Mouse (Mus musculus) lung, postnatal 4 days (tissue): ENCODE data around the gene Axdnd1.
"Not testable (repeated sequence)": the region's sequence is repeated elsewhere in the genome, so short reads cannot be mapped to it uniquely, and the experiment has no call there.

Experiments used
- DNase-seq, 2 experiments: peaks; one replicate each; pipeline ENCODE4 v3.0.0; 2021

The Axdnd1 gene

DNA sequence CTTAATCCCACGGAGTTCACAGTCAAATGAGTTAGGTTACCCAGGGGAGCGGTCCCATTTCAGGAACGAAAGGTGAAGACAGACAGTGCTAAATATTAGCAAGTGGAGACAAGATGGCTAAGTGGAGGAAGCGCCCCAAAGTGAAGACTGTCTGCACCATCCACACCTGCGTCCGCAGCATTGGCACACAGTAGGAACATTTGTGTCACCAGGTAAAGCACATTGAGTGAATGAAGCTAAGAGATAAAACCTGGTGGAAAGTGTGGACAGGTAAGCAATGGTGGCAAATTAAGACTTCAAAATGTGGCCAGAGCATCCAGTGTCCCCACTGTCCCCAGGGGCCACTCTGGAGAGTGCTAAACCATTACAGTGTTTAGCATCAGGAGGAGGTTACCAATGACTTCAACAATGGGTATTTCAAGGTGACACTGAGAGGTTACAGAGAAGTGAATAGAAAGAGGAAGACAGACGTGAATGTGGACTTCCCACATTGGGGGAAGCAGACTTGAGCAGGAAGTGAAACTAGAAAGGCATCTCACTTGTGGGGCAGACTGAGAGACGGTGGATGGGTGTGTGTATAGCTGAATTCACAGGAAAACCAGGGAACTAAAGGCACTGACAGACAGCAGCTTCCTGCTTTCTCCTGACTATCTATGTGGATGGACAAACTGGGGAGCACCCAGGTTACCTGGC, 16.2 kb upstream of the Axdnd1 start:
- DNase-seq: no peak

- no peak for DNase-seq
Observed at GRCm38 (mm10) chr1:156433497-156433896, 12.5 kb upstream of the Axdnd1 start.

GRCm38 (mm10) chr1:156432498-156432897, 11.5 kb upstream of the Axdnd1 start:
- no peak for DNase-seq

DNA sequence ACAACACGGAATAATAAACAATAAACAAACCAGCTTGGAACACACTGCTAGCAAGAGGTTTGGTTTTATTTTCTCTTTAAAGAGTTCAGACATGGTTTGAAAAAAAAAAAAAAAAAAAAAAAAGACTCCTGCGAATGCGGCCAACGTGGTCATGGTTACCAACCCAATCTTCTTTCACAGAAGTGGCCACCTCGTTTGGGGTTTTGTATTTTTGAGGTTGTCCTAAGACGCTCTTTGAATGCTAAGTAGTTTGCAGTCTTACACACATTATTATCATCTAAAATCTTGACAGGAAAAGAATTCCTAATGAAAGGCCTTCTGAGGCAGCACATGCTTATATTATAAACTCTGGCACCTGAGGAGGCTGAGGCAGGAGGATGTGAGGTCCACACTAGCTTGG, 7.5 kb upstream of the Axdnd1 start:
- DNase-seq: no peak

DNA sequence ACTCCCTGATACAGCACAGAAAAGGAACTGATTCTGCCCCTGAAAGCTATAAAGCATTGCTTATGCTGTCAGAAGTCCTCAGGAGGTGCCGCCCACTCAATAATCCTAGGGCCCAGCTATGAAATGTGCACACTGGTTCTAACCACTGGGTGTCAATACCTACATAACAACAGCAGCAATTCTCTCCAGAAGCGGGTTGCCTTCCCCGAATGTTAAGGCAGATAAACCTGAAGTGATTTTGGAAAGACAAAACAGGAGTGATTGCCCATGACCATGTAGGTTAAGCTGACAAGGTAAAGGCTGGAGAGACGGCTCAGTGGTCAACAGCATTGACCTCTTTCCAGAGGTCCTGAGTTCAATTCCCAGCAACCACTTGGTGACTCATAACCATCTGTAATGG, 4.8 kb upstream of the Axdnd1 start:
- DNase-seq: no peak

GRCm38 (mm10) chr1:156424054-156424453, 3.1 kb upstream of the Axdnd1 start:
- DNase-seq: no peak

DNA sequence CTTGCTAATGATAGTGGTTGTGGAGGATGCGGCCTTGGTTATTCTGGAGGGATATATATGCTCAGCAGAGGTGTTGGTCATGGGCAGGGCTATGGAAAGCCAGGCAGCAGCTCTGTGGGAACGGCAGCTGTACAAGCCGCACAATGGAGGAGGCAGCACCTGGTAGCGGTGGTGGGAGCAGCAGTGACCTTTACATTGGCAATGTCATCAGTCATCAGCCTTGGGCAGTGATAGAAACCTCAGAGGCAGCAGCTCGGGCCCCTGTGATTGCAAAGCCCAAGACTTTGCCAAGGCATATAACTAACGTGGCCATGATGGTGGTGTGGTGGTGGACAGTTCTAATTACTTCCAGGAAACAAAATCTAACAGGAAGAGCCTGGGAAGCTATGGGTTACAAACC, 2.5 kb upstream of the Axdnd1 start:
- DNase-seq: no peak

- no peak for DNase-seq
Observed at GRCm38 (mm10) chr1:156422856-156423255, 1.9 kb upstream of the Axdnd1 start.

DNA sequence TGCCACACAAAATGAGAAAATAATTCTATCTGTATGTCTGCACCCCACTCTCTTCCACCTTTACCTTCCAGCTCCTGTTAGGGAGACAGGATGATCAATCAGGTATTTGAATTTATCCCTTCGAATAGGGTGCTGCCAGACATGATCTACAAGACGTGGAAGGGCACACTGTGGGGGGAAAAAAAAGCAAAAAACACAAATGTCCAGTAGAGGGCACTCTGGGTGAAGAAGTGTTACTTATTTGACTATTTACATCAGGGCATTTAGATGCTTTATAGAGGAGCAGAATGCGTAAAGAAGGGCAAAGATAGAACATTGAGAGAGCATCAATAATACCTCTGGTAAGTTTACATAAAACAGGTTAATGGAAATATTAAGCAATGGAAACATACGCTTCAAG, 2.8 kb downstream of the Axdnd1 start:
- peak in 1 of 2 experiments; percentile 51 for DNase-seq

GRCm38 (mm10) chr1:156408521-156408920, 12.4 kb downstream of the Axdnd1 start:
- no peak for DNase-seq

DNA sequence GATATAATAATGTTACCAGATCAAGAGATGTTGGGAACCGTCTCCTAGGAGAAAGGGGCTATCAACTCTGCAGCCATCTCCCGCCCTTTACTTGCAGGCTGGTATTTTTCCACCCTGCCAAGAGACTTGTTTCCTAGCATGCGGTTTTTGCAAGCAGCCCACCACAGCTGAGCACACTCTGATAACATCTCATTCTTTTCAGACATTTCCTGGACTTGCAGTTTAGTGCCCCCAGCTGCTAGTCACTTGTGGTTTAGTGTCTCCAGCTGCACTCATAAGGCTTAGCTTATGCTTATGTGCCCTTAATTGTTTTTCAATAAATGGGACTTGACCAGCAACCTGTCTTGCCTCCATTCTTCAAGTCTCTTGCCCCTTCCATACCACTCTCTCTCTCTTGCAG, 13.0 kb downstream of the Axdnd1 start:
- peak in 1 of 2 experiments; percentile 56 for DNase-seq

DNA sequence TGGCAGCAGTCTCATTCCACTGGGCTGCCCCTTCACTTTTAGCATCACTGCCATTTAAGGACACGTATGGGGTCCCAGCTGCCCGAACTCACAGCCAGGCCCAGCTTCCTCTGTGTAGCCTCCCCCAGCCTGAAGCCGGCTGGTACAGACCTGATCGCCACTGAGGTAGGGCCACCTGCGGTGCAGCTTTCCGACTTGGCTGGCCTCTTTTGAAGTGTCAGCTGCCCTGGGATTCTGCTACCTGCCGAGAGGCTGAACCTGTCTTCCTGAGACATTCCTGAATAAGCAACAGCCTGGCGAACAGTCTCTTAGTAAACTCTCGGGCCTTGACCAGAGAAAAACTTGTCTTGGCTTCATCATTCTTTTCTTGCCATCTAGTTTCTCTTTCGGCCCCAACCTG, 17.7 kb downstream of the Axdnd1 start:
- DNase-seq: no peak

DNA sequence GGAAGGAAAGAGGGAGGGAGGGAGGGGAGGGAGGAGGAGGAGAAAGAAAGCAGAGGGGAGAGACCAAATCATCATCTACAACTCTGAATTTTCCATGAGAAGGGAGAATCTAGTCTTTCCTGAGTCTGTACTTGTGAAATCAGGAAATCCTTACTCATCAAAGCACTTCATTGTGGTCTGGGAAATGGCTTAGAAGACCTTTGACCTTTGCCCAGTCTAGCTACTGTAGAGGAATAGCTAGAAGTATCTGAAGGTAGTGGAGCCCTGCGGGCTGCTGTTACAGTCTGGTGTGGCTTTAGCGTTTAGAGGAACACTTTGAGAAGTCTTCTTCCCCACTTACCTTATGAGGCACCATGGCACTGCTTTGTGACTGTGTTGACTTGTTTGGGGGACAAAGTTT, 18.5 kb downstream of the Axdnd1 start:
- no peak for DNase-seq

GRCm38 (mm10) chr1:156400159-156400558, 20.8 kb downstream of the Axdnd1 start:
- not testable (repeated sequence) for DNase-seq

DNA sequence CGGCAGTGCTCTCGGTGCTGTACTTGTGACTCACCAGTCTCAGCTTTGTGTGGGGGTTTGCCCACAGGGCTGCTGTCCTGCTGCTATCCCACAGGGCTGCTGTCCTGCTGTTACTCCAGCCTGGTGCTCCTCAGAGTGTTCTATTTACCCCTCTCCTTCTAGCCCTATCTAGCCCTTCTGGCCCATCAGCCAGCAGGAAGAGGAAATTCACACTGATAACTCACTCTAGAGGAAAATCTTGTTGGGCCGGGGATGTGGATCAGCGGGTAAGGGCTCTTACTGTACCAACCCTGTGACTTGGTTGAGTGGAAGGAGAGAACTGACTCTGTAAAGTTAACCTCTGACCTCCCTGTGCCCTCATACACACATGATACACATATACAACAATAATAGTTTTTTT, 27.8 kb downstream of the Axdnd1 start:
- DNase-seq: no peak

DNA sequence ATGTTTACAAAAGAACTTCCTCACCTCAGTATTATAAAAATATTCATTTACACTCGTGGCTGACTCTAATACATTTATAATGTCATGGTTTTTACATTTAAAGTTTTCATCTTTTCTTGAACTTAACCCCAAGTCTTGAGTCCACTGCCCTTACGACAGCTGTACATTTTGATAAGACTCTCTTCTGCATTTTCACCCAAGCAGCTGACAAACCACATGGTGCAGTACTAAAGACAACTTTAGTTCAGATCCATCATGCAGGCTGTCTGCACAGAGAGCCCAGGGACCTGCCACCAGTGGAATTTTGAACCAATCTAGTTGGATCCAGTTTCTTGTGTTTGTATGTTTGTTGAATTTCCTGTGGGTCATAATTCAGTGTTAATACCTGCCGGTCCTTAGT, 34.1 kb downstream of the Axdnd1 start:
- no peak for DNase-seq

- DNase-seq: no peak
Observed at GRCm38 (mm10) chr1:156386232-156386631, 34.7 kb downstream of the Axdnd1 start.

DNA sequence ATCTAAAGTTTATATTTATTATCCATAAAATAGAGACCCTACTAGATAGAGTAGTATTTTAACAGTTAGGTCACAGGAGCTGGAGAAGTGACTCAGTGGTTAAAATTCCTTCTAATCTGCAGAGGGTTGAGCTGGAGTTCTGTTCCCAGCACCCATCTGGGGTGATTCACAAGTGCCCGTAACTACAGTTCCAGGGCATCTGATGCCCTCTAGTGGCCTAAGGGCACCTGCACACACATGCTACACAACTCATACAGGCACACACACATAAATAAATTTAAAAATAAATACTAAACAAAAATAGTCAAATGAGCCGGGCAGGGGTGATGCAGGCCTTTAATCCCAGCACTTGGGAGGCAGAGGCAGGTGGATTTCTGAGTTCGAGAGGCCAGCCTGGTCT, 39.7 kb downstream of the Axdnd1 start:
- DNase-seq: no peak

DNA sequence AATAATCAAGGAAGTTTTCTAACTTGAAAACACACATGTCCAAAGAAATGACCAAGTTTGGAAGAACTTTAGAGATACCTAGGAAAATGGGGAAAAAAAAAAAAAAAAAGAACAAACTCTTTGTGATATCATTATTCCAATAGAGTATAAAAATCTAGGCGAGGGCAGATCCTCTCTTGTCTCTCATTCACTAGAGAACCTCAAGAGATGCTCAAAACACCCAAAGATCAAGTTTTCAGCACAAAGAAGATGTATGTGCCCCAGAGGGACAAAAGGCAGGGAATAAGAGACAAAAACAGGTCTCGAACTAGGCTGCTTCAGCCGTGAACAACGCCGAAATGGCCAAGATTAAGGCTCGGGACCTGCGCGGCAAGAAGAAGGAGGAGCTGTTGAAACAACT, 55.2 kb downstream of the Axdnd1 start, which contains the start of gene Gm2000:
TSS of gene Gm2000 (plus strand) at position 301 of the 400 bp plus-strand sequence.
- DNase-seq: no peak

DNA sequence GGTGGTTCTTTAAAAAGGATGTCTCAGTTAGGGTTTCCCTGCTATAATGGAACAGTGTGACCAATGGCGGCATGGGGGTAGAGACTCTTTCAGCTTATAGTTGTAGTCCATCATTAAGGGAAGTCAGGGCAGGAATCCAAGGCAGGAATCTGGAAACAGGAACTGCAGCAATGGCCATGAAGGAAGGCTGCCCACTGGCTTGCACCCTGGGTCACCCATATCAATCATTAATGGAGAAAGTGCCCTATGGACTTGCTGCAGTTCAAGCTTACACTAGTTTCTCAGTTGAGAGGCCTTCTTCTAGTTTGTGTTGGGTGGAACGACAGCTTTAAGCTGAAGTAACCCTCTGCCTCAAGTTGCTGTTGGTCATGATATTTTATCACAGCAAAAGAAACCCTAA, 68.5 kb downstream of the Axdnd1 start:
- no peak for DNase-seq

DNA sequence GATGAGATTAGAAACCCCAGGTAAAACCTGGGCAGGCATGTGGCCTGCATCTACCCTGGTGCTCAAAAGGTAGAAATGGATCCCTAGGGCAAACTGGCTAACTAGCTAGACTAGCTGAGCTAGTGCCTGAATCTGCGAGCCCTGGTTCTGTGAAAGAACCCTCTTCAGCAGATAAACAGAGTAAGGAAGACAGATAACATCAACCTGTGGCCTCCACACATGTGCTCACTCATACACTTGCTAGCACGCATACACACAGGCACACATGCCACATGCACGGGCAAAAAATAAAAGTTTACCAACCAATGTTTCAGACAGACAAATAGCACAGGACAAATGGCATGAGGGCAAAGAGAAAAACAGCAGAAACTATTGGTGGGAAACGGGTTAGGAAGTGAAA, 70.5 kb downstream of the Axdnd1 start:
- DNase-seq: no peak

DNA sequence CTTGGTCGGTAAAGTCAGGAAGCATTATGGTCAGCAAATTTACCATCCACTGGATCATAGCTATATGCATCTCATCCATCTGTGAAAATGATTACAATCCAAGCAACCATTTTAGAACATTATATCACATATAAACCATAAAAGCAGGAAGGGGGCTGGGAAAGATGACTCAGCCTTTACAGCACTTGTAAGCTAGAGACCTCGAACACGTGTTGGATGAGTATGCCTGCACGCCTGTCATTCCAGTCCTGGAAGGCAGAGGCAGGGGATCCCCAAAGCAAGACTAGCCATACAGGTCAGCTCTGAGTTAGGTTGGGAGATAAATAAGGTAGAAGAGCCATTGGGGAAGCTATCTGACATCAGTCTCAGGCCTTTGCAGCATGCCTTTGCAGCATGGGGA, 71.9 kb downstream of the Axdnd1 start:
- no peak for DNase-seq

DNA sequence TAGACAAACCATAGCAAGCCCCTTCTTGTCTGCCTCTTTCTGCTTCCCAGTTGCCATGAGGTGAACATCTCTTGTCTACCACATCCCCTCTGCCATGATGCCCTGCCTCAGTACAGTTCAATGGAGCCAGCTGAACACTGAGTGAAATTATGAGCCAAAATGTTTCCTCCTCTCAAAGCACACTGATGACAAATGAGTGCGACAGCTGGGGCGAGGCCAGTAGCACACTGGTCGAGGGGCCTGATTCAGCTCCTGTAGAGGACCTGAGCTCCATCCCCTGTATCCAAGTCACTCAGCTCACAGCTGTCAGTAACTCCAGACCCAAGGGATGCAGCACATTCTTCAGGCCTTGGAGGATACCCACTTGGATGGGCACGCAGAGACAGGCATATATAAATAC, 75.3 kb downstream of the Axdnd1 start:
- DNase-seq: no peak

GRCm38 (mm10) chr1:156344433-156344832, 76.5 kb downstream of the Axdnd1 start:
- DNase-seq: no peak

GRCm38 (mm10) chr1:156340847-156341246, 80.1 kb downstream of the Axdnd1 start:
- no peak for DNase-seq
